Mouse (Mus musculus) hematopoietic stem cell, adult 5-6 weeks (primary cell): ENCODE data around the gene Ahcyl2. TPM values are rescaled to one million over a fixed set of nuclear protein-coding genes. Genes with fewer than 3 reads are reported as not detected.
A peak's percentile ranks its signal among the peaks of the same experiment; 100 is the strongest.
"Not testable (repeated sequence)": the region's sequence is repeated elsewhere in the genome, so short reads cannot be mapped to it uniquely, and the experiment has no call there.

Experiments used
- ATAC-seq, 2 experiments: fragments of 125-278 bp in 1 of 2; replicated peaks in 1 of 2; 2 replicates each; pipeline ENCODE4 v1.8.0; 2016 to 2017; ENCODE audit warnings: inconsistent platforms in 2 of 2, mild to moderate bottlenecking in 2 of 2, moderate number of reproducible peaks in 2 of 2, low read depth in 1 of 2, moderate TSS enrichment in 1 of 2; ENCODE audit not compliant: low FRiP score in 2 of 2, poor library complexity in 2 of 2, severe bottlenecking in 2 of 2, insufficient read depth in 1 of 2, low TSS enrichment in 1 of 2
- total RNA-seq: library from RNA; stranded (forward); fragments of 172-1452, 232-1000 nt; gene quantifications from 2 replicates; pipeline ENCODE4 v1.2.3, GENCODE M21; 2017

Ahcyl2 gene
- total RNA-seq, 1 experiment from 2014 or later: 53.2 TPM

- ATAC-seq: no peak
These were observed 22.3 kb downstream of the Ahcyl2 start for GRCm38 (mm10) chr6:29790014-29790698.

- ATAC-seq: no peak
These were observed 25.7 kb downstream of the Ahcyl2 start for GRCm38 (mm10) chr6:29793520-29793919.

- ATAC-seq: peak in 1 of 2 experiments; percentile 12; a peak in 1 of 4 replicates
These were observed 26.8 kb downstream of the Ahcyl2 start for GRCm38 (mm10) chr6:29794582-29794981.

GRCm38 (mm10) chr6:29802979-29803378, 35.2 kb downstream of the Ahcyl2 start:
- no peak for ATAC-seq

GRCm38 (mm10) chr6:29804006-29804405, 36.2 kb downstream of the Ahcyl2 start:
- no peak for ATAC-seq

- no peak for ATAC-seq
These were observed 37.6 kb downstream of the Ahcyl2 start for GRCm38 (mm10) chr6:29805381-29805780.

- no peak for ATAC-seq
These were observed 44.3 kb downstream of the Ahcyl2 start for GRCm38 (mm10) chr6:29812076-29812475.

DNA sequence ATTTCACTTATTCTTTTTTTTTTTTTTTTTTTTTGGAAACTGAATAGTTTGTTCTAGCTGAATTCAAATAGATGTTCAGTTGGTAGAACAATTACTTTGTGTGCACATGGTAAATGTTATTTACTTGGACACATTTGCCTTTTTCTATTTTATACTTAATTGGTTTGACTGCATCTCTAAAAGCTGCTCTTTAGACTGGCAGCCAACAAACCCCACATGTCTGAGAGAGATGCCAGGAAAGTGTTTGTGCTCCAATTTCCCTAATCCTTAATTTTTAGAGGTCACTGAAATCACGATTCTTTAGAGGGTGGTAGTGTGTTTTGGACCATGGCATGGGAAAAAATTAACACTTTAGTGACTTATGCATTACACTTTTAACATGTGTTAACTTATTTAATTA, 44.8 kb downstream of the Ahcyl2 start:
- no peak for ATAC-seq

- ATAC-seq: no peak
These were observed 46.8 kb downstream of the Ahcyl2 start for GRCm38 (mm10) chr6:29814616-29815015.

- ATAC-seq: no peak
These were observed 47.2 kb downstream of the Ahcyl2 start for GRCm38 (mm10) chr6:29815060-29815459.

DNA sequence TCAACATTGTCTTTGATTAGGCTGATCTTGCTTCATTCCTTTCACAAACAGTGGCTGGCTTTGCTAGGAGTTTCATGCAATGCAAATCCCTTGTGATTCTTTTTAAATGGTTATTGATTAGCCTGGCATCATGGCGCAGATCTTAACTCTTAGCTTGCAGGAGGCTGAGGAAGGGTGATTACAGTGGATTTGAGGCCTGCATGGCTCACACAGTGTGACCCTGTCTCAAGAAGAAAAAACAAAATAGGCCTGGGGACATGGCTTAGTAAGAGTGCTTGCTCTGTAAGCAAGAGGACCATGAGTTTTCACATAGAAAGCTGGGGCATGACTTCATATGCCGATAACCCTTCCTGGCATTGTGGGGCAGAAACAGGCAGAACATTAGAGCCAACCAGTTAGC, 47.8 kb downstream of the Ahcyl2 start:
- ATAC-seq: no peak

DNA sequence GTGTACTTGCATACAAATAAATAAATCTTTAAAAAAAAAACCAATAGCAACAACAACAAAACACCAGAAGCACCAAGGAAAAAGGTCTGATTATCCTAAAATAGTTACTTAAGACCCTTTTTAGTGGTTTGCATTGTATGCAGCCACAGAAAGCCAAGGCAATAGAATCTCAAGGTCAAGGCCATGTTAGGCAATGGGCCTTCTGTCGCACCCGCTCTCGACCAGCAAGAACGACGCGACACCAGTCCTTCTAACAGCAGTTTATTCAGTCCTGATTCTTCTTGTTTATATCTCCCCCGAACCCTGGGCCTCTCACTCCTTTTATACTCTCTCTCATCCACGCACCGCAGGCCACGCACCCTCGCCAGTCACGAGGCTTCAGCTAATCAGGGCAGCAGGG, 48.6 kb downstream of the Ahcyl2 start:
- ATAC-seq: not testable (repeated sequence)

- ATAC-seq: 0 out of 4 replicates have a peak, but pooled peaks of 1 of the 2 experiments have one; percentile 37
These were observed 51.5 kb downstream of the Ahcyl2 start for GRCm38 (mm10) chr6:29819309-29819708.

GRCm38 (mm10) chr6:29820314-29820713, 52.5 kb downstream of the Ahcyl2 start:
- no peak for ATAC-seq

GRCm38 (mm10) chr6:29820926-29821325, 53.1 kb downstream of the Ahcyl2 start:
- no peak for ATAC-seq

GRCm38 (mm10) chr6:29821770-29822169, 54.0 kb downstream of the Ahcyl2 start:
- ATAC-seq: no peak

- ATAC-seq: peak in 1 of 2 experiments; percentile 62; a peak in 1 of 4 replicates
These were observed 57.5 kb downstream of the Ahcyl2 start for GRCm38 (mm10) chr6:29825302-29825701.

- no peak; a peak in 1 of 4 replicates for ATAC-seq
These were observed 59.8 kb downstream of the Ahcyl2 start for GRCm38 (mm10) chr6:29827291-29828242.
